Mouse (Mus musculus): ENCODE data around the gene Snap91.

Snap91 gene

DNA sequence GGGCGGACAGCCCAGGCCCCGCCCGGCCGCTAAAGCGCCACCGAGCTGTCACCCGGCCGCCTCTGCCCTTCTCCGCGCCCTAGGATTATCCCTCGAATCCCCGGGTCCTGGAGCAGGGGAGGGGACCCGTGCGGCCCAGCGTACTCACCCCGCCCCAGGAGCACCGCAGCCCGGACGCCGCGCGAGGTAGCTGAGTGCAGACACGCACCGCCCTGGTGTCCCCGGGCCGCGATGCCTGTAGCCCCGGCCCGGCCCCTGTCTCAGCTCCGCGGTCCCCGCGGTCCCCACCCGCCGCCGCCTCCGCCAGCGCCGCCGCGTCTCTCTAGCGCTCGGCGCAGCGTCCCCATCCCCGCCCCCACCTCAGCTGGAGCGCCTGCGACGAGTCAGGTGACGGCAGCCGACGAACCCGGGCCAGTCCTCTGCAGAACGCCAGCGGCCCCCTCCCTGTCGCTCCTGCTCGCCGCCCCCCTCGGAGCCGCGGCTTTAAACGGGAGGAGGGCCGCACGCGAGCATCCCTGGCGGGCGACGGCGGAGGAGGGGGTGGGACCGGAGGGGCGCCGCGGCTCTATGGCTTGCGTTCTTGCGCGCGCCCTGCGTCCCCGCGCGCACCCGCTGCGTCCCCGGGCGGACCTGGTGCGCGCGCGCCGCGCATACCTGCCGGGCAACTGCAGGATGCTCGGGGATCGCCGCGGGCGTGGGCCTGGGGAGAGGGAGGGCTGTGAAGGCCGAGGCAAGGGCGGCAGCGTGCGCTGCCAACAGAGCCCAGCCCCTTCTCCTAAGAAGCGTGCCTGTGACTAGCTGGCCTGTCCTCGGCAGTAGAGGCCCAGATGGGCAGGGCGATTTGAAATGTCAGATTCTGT, at the start of gene Snap91:
TSS of gene Snap91 (minus strand) at position 542 of the 860 bp plus-strand sequence.
- no peak for DNase-seq (ENCODE audit: low read depth)

DNA sequence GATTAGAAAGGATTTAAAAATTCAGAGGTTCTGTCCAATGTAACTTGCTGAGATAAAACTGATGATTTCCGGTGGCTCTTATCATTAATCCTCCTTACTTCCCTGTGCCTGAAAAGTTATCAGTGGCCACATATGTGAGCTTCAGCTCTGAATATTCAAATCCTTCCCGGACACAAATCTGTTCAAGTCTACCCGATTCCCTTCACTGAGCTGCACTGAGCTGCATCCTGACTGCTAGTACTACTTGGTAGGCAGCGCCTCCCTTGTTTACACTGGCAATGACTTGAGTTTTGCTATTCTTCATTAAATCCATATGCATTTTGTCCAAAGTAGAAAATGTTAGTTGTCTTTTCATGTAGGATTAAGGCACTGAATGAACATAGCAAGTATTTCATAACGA, 46.1 kb upstream of the Snap91 start:
- no peak for DNase-seq (ENCODE audit: low read depth)

DNA sequence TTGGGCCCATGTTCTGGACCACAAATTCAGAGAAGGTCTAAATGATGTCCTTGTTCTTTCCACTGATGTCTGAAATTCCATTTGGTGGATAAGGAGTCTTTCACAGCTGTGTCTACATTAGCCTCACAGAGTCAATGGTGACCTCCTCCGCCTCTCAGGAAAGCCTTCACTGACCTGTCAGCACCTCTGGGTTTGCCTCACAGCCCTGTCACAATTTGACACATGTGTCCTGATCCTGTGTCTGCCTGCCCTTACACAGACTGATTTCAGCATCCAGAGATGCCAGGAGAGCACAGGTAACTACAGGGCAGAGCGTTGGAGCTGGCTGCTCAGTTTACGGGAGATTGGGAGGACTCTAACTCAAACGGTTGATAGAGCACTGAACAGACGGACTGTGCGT, 45.2 kb upstream of the Snap91 start:
- DNase-seq (ENCODE audit: low read depth) = no peak

DNA sequence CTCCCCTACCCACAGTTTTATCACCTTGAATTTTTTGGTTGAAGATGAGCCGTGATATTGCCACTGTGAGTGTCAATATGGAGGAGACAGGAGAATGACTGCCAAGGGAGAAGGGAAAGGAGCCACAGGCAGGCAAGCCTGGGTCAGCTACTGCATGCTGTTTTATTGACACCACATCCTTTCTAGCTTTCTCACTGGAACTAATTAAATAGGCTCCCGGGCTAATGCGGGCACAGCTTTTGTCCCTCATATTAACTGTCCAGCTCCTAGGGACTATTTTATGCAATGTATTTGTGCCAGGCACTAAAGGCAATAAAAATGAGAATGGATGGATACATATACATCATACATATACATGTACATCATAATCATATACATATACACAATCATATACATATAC, 42.0 kb upstream of the Snap91 start:
- DNase-seq (ENCODE audit: low read depth) = no peak

- DNase-seq (ENCODE audit: low read depth) = no peak
Observed at GRCm38 (mm10) chr9:86916543-86916942, 36.1 kb upstream of the Snap91 start.

DNA sequence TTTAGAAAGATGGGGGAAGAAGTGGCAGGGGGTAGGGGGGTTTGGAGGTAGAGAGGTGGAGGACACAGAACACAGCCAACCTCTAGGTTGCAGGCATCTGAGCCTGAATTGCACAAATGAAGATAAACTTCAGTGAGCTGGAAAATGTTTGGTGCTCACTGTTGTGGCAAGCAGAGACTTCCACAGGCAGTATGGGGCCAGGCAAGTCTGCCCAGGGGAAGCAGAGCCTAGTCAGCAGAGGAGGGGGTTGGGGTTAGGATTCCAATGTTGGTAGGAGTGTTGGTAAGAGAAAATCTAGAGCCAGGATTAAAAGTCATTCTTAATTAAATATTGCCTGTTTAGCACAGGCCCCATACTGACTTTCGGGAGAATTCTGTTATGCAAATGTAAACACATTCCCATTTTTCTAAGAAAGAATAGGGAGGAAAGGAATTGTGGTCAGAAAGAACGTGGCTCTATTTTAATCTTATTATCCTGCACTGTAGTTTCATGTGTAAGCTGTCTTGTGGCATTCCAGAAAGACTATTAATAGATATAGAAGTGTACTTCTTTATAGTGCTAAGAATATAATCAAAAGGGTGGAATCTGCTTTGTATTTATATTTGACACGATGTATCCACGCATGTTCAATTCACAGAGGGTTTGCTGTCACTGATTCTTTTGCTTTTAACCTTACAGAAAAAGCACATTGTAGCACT, 19.2 kb upstream of the Snap91 start:
- DNase-seq (ENCODE audit: low read depth) = no peak

GRCm38 (mm10) chr9:86879216-86880112, 990 bp downstream of the Snap91 start:
- no peak for DNase-seq (ENCODE audit: low read depth)

GRCm38 (mm10) chr9:86878716-86879115, 1.7 kb downstream of the Snap91 start:
- no peak for DNase-seq (ENCODE audit: low read depth)

DNA sequence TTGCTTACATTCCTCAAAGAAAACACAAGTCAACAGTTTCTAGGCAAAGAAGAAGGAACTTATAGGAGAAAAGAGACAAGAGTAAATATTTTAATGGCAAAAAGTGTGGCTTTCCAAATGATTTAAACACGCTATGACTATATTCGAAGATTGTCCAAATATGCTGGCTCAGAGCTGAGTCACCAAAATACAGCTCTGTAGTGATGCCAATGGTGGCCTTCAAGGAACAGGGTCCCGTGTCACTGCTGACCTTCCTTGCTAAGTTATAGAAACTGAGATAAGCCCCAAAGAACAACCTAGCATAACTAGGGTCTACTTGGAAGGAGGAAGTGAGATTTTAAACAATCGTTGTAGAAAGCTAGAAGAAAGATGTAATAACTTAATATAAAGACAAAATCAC, 6.8 kb downstream of the Snap91 start:
- DNase-seq (ENCODE audit: low read depth) = no peak

- no peak for DNase-seq (ENCODE audit: low read depth)
Observed at GRCm38 (mm10) chr9:86869586-86870338, 10.7 kb downstream of the Snap91 start.

GRCm38 (mm10) chr9:86858101-86858500, 22.4 kb downstream of the Snap91 start:
- no peak for DNase-seq (ENCODE audit: low read depth)

GRCm38 (mm10) chr9:86857626-86858025, 22.8 kb downstream of the Snap91 start:
- no peak for DNase-seq (ENCODE audit: low read depth)

- DNase-seq (ENCODE audit: low read depth) = no peak
Observed at GRCm38 (mm10) chr9:86852861-86853260, 27.6 kb downstream of the Snap91 start.

DNA sequence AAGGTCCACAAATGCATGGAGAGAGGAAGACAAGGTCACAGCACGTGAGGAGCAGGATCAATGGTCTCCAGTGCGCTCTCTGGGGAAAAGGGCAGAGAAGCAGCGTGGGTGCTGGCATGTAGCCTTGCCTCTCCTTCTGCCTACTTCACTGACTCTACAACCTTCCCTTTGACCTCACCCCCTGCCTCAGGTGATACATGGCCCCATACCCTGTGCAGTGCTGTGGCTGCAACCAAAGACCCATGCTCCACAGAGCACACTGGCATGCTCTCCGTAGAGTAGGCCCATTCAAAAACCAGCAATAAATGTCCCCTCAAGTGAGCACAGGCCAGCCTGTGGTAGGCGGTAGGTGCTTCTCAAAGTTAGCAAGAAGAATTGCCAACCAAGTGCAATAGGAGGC, 28.8 kb downstream of the Snap91 start:
- DNase-seq (ENCODE audit: low read depth) = no peak

DNA sequence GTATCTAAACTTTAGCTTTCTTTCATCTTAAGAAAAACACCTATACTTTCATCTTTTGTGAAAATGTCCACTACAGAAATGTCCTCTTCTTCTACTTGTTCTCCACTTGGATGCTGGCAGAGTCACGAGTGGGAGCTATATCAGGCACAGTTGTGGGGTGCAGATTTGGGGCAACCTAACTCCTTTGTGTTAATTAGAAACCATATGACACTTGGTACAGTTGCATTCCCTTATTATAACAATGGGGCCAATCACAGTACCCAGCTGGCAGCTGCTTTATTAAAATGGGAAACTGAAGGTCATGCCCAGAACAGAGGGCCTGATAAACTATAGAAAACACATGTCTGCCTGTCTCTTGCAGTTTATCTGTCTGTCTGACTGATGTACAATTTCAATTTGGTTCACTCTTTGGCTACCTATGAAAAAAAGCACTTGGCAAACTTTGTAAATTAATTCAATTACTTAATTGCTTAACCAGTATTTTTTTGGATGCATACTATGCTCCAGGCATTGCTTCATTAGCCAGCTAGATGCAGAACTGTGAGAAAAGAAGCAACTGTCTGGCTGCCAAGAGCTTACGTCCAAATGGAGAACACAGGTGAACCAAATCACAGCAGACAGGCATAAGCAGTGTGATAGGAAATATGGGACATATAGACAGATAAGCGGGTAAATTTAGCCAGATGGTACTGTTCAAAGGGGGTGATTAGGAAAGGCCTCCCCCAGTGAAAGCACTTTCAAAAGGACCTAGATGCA, 29.8 kb downstream of the Snap91 start:
- no peak for DNase-seq (ENCODE audit: low read depth)

DNA sequence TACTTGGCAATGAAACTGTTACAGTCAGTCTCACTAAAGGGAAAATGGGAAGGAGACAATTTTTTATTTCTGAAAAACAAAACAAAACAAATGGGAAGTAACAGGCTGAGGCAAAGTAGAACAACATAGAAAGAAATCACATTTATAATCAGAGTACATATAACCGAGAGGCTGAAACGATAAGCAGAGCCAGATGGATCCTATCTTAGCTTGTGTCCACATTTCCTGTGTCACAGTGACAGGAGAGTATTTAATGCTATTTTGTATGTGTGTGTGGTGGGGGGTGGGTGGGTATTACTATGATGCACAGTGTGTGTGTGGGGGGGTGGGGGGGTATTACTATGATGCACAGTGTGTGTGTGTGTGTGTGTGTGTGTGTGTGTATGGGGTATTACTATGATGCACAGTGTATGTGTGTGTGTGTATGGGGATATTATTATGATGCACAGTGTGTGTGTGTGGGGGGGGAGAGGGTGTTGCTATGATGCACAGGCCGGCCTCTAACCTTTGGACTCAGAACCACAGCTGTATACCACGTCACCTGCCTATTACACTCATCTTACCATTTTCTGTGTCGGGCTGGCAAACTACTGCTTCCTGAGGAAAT, 36.6 kb downstream of the Snap91 start:
- DNase-seq (ENCODE audit: low read depth) = no peak

DNA sequence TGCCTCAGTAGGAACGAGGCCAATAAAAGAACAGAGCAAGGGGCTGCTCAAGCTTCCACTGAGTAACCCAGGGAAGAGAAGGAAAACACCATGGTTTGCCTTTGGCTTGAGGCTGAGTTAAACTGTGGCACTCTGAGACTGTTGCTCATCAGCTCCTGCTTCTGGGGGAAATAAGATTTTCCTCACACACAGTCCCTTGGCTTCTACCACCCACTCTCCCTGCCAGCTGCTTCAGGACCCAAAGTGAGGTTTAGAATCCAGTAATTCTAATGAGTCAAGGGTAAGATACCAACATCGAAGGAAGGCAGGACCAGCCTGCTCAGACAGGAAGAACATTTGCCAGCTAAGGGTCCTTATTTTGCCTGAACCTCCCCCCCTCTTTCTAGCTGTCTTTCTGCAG, 50.7 kb downstream of the Snap91 start:
- no peak for DNase-seq (ENCODE audit: low read depth)

DNA sequence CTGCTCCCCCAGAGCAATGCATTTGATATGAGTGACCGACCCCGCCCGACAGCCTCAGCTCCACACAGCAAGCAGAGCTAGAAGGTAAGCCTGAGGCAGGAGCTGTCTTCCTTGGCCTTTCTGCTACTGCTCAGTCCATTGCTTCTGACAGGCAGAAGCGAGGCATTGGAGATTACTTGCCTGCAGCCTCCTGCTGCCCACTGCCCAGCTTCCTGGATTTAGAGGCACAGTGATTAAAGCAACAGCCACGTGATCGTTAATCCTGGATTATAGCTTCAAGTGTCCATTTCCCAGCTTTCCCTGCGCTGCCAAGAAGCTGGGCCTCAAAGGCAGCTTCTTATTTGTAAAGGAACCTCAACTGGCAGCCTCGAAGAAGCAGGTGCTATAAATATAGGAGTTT, 51.4 kb downstream of the Snap91 start:
- DNase-seq (ENCODE audit: low read depth) = no peak

- DNase-seq (ENCODE audit: low read depth) = no peak
Observed at GRCm38 (mm10) chr9:86819366-86819765, 61.1 kb downstream of the Snap91 start.

GRCm38 (mm10) chr9:86817673-86818072, 62.8 kb downstream of the Snap91 start:
- DNase-seq (ENCODE audit: low read depth) = no peak

GRCm38 (mm10) chr9:86814340-86814739, 66.1 kb downstream of the Snap91 start:
- DNase-seq (ENCODE audit: low read depth) = no peak

All from induced T-regulatory cell, adult 2 months (primary cell).